Mouse (Mus musculus): Measurements from ENCODE around the gene Tbk1. TPM values are rescaled to one million over a fixed set of nuclear protein-coding genes. Genes with fewer than 3 reads are reported as not detected.
A peak's percentile ranks its signal among the peaks of the same experiment; 100 is the strongest.

The Tbk1 gene
- total RNA-seq, 2 experiments from 2014 or later: 19.3 to 23.9 TPM

DNA sequence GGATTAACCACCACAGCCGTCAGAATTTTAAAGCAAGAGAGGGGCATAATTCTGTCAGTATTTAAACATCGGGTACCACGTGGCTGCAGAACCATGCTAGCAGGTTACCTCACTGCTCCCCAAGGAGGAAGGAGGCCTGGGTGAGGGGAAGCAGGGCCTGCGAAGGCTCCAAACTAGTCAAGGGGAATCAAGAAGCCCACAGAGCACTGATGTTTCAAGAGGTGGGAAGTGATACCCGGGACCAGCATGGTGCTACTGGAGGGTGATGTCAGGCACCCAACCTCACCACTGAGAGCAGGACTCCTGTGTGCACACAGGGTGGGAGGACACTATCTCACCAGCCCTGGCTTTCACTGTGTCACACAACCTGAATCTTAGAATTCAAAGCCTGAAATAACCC lies 36.9 kb downstream of the Tbk1 start:
- DNase-seq: no peak
- intact Hi-C loops (cut with DNase I): no loop called here

DNA sequence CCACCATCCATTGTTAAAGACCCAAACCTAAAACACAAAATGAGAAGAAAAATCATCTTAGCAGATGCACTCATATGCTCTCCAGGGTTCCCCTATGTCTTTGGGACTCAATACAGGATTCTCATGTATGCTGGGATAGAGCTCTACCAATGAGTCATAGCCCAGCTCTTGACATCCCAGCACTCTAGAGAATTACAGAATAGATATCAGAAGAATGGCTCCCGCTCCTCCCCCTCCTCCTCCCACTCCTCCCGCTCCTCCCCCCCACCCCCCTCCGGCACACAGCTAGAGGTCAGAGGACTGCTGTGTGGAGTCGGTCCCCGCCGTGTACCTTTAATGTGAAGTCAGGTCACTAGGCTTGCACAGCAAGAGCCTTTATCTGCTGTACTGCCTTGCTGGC lies 39.4 kb downstream of the Tbk1 start:
- intact Hi-C loops (cut with DNase I): no loop called here
- no peak for DNase-seq

DNA sequence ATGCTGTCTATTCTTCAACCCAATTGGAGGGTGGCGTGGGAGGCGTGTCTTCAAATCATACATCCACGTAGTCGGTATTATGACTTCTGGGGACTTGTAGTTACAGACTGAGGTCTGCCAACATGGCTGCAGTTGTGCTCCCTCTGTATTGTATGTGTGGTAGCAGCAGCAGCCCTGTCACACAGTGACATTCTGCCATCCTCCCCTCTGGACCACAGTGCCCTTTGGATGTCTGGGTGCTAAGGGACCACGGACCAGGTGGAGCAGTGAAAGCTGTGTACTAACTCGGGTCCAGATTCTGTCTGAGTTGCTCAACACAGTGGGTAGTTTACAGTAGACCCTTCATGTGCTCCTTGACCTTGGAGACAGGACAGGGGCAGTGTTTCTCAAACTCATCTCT lies 43.0 kb downstream of the Tbk1 start:
- intact Hi-C loops (cut with DNase I): no loop called here
- no peak for DNase-seq

DNA sequence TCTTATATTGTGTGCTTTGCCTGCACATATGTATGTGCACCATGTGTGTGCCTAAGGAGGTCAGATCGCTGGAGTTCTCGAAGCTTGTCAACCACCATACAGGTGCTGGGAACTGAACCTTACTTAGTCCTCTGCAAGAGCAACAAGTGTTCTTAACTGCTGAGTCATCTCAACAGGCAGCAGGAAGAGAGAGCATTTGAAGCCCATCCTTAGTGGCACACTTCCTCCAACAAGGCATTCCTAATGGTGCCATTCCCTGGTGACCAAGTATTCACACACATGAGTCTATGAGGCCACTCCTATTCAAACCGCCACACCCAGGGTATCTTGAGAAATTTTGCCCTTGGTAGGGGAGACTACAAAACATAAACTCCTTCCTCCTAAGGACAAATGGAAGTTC lies 44.4 kb downstream of the Tbk1 start:
- intact Hi-C loops (cut with DNase I): no loop called here
- DNase-seq: no peak

DNA sequence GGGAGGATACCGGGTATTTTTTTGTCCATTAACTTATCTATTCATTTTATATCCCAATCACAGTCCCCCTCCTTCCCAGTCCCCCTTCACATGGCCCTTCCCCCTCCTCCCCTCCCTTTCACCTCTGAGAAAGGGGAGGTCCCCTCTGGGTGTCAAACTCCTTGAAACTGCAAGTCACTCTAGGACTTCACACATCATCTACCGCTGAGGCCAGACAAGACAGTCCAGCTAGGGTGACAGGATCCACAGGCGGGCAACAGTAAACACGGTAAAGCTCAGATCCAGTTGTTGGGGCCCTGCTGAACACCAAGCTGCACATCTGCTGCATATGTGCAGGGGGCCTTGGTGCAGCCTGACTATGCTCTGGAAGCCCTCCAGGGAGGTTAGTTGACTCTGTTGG lies 51.6 kb downstream of the Tbk1 start:
- intact Hi-C loops (cut with DNase I): no loop called here
- no peak for DNase-seq

DNA sequence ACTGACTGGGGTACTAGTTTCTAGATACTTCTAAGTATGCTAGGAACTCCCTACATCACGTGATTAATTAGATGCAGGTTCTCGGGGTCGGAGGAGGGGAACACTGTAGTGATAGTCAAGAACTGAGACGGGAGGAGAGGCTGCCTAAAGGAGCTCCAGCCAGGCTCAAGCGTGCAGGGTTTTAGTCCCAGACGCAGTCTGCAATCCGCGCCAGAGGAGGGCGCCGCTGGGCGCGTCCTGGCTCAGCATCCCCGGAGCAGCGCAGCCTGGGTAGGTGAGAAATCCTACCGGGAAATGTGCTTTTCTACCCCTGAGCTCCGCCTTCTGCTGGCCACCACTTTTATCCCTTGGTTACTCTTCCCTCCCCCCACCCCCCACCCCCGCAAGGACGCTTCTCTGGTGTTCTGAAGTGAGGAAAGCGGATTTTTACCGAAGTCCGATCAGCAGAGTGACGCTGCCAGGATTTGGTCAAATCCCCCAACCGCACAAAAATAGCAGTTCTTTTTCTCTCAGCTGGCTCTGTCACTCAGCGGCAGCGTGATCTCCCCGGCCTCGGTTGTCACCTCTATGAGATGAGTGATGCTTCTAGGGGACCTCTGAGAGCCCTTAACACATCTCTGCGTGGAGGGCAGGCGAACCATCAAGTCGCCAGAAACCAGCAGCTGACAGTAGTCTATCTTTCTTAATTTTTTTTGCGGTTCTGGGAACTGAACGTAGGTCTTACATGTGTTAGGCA lies 53.3 kb downstream of the Tbk1 start:
- DNase-seq: peak; percentile 19 to 56
- intact Hi-C loops (cut with DNase I): no loop called here

DNA sequence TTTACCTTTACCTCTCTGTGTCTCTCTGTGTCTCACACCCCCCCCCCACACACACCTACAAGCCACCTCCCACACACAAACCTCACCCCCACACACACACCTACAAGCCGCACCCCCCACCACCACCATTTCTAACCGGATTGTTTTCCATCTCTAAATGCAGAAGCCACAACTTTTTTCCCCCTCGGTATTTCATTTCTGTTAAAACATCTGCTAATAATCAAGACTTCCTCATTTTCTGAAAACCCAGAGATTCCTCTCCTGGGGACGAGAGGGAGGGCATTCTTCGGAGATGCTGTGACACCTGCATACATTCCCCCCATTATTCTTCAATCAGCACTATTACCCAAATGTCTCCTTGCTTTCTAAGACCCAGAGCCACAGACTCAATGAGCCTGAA lies 55.0 kb downstream of the Tbk1 start:
- no peak for DNase-seq
- intact Hi-C loops (cut with DNase I): no loop called here

DNA sequence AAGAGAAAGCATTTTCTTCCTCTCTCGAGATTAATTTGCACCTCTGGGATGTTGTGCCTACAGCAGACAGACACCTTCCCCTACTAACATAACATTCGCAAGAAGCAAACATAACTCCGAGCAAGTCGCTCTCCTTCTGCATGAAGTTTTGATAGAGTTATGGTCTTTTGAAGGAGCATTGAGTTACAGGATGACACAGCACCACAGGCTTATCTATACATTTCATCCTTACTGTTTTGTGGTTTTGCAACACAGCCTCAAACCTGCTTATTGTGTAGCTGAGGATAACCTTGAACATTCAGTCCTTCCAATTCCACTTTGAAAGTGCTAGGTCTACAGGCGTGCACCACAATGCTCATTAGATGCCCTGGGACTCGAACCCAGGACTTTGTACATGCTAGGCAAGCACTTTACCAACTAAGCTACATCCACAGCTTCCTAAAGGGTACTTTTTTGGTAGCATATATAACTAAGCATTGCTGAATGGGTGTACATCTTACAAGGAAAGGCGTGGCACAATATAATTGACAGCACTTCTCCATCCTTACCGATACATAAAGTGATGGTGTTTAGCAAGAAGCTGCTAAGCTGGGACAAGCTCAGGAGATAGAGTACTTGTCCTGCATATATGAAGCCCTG lies 56.1 kb downstream of the Tbk1 start:
- intact Hi-C loops (cut with DNase I): no loop called here

DNA sequence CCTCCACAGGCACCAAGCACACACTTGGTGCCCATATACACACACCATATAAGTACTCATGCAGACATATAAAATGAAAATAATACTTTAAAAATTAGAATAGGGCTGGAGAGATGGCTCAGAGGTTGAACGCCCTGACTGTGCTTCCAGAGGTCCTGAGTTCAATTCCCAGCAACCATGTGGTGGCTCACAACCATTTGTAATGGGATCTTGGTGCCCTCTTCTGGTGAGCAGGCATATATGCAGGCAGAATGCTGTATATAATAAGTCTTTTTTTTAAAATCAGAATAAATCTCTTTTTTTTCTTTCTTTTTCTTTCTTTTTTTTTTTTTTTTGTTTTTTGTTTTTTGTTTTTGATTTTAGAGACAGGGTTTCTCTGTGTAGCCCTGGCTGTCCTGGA lies 57.3 kb downstream of the Tbk1 start:
- no peak for DNase-seq
- intact Hi-C loops (cut with DNase I): no loop called here

More for the DNA sequence above, 56.1 kb downstream of the Tbk1 start:
- DNase-seq: no peak

DNA sequence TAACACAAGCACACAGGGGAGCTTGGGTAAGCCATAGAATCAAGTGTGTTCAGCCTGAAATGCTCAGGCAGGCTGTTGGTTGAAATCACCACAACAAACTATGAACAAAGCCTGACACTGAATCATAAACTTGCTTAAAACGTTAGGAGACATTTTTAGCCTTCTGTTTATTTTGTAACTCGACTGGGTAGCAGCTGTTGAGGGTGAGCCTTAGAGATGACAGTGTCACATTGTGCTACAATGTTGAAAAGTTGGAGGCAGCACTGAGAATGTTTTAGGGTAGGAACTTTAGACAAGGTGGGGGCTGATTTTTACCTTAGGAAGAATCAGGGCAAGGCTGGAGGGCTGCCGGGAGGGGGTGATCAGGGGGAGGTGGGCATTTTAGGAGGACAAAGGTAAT lies 58.1 kb downstream of the Tbk1 start:
- no peak for DNase-seq
- intact Hi-C loops (cut with DNase I): no loop called here

DNA sequence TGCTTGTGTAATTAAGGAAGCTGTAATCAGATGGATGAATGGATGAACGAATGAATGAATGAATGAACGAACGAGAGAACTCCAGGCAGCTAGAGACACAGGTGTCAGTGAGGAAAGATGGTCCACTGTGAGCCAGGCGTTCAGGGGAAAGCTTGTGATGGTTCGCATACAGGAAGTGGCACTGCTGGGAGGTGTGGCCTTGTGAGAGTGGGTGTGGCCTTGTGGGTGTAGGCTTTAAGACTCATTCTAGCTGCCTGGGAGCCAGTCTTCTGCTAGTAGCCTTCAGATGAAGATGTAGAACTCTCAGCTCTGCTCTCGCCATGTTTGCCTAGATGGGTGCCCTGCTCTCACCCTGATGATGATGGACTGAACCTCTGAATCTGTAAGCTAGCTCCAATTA lies 59.5 kb downstream of the Tbk1 start:
- intact Hi-C loops (cut with DNase I): no loop called here
- no peak for DNase-seq

DNA sequence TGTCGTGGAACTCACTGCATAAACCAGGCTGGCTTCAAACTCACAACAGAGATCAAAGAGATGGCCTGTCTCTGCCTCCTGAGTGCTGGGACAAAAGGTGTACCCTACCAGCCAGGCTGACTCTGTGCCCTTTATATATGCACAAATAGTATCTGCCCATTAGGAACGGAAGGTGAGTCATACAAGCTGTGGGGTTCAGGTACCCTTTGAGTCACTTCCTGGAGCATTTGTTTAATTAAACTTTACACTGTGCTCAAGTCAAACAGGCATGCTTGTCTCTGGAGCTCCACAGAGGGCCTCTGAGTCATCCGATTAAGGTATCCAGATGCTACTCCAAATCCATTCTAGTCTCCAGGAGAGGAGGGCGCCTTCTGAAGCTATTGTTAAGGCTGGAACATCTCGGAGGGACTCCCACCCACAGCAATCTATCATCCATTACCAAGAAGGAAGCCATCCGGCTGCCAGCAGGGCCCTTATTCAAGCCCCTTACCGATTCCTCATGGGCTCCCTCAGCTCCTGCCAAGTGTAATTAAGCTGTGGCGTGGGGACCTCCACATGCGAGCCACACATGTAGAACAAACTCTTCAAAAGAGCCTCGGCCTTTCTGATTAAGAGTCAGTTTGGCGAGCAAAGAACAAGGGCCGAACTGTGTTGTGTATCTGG lies 65.5 kb downstream of the Tbk1 start:
- no peak for DNase-seq
- intact Hi-C loops (cut with DNase I): no loop called here

DNA sequence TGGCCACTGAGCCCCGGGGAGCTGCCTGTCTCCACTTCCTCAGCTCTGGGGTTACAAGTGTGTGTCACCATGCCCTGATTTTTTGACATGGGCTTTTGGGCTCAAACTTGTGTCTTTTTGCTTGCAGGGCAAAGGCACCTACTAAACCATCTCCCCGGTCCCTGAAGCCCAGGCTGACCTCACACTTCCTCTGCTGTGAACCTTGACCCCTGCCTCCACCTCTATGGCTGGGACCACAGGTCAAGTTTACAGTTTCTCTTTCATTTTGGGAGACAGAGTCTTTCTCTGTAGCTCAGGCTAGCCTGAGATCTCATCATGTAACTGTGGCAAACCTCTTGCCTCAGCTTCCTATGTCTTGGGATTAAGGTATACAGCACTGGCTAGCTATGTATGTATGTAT lies 66.9 kb downstream of the Tbk1 start:
- no peak for DNase-seq
- intact Hi-C loops (cut with DNase I): no loop called here

DNA sequence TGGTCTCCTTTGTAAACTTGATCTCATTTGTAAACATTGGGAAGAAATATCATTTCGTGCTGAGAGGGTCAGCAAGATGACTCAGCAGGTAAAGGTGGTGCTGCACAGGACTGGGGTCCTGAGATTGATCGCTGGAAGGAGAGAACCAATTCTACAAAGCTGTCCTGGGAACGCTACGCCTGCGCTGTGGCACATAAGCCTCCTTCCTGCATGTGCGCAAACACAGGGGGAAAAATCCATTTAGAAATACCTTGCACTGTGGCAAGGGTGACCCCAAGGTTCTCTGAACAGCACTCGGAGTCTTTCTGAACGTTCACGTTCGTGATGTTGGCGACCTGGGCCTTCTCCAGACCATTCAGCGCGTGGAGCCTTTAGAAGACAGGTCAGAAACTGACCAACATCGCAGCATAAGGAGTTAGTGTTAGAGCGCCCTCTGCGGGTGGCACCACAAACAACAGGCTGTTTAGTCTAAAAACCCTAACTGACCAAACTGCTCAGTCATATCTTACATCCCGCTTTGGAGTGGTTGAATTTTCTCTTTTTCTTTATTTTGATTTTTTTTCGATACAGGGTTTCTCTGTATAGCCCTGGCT lies 70.5 kb downstream of the Tbk1 start:
- intact Hi-C loops (cut with DNase I): loop anchor here (1.0 to 2.0 kb wide), 2 partner anchors 39 to 107 kb away; partner anchors contain the start of gene Rassf3
- DNase-seq: peak; percentile 85 to 91

DNA sequence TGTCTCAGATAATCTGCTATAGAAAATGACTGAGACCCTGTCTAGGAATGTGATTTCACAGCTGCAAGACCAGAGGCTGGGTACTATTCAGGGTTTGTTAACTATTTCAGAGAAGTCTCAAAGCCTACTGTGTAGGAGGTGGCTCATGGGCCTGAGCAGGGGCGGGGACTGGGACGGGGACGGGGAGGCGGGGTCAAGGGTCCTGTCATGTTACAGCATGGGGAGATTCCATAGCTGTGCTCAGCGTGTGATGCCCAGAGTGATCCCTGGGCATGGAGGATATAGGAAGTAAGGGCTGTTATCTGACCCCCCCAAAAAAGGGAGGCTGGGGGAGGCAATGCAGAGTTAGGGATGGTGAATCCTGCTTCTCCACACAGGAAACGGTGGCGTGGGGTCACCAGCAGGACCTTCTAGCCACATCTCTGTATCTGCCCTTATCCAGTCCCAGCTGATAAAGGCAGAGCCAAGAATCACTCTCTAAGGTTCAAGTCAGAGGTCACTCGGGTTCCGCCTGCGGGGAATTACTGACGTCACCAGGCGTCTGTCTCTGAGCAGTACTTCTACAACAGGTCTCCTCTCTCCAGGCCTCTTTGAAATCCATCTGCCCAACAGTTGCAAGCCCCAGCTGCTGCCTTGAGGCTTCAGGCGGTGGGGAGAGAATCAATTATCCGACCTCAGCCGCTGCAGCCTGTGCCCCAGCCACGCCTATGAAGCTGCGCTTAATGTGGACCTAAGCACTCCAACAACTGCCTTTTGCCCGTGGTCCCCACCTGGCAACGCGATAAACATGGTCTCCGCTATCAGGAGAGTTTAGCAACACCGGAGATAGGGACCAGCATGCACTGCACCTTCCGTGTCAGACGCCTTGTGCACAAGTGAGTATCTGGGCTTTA lies 76.6 kb downstream of the Tbk1 start:
- peak; percentile 22 to 26 for DNase-seq
- intact Hi-C loops (cut with DNase I): no loop called here

DNA sequence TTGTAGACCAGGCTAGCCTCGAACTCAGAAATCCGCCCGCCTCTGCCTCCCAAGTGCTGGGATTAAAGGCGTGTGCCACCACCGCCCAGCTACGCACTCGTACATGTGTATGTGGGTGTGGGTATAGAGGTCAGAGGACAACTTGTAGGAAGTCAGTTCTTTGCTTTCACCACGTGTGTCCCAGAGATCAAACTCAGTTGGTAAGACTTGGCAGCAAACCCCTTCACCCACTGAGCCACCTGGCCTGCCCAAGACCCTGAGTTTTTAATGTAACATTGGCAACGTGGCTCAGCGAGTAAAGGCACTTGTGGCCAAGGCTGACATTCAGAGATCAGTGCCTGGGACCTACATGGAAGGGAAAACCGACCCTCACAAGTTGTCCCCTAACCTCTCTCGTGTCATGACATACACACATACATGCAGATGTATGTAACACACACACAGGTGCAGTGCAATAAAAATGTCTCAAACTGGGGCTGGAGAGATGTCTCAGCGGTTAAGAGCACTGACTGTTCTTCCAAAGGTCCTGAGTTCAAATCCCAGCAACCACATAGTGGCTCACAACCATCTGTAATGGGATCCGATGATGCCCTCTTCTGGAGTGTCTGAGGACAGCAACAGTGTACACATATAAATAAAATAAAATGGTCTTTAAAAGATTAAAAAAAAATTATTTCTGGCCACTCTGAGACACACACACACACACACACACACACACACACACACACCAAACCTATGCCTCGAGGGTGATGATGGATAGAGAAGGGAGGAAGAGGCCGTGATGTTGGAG lies 78.6 kb downstream of the Tbk1 start:
- intact Hi-C loops (cut with DNase I): no loop called here
- no peak for DNase-seq

DNA sequence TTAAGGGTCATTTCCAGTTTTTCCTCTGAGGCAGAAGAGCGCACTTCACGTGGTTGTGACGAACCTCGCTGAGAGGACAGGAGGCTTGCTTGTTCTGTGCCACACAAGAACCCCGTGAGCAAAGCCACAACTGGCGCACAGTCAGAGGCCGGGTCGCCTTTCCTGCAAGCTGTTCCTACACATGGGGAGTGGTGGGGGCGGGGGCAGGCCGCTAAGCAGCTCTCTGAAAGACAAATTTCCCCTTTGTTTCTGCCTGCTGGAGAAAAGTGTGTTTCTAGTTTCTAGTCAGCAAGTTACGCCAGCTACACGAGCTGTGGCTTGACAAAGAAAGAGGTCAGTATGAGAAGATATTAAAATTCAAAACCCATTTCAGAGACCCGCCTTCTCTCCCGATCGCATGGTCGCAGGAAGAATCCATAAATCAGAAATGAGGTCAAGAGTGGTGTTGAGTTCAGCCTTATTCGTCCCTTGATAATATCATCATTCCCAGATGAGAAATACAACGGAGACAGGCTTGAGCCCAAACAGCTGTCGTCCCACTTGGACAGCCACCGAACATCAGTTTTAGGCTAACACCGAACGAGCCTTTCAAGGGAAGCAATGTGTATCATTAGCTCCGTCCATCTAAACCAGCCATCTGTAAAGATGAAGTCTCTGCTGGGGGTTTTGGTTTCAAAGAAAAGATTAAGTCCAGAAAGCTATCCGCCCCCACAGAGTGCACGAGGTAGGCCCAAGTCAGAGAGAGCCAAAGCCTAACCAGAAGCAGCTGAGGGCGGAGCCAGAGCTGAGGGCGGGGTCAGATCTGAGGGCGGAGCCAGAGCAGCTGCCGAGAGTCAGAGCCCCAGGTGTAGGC lies 79.6 kb downstream of the Tbk1 start:
- intact Hi-C loops (cut with DNase I): no loop called here
- peak; percentile 43 to 67 for DNase-seq

DNA sequence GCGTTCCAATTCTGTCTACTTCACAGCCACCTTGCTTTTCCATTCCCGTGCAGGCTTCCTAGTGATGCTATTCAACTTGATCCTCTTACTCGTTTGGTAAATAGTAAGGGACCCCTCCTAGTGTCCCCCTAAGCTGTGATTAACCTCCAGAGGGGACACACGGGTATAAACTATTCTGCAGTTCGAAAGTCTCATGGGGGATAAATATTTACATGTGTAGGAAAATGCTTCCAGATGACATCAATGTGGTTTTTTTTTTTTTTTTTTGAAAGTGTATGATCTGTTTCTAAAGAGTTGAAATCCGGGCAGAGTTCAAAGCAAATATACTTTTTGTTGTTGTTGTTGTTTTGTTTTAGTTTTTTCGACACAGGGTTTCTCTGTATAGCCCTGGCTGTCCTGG lies 80.7 kb downstream of the Tbk1 start:
- no peak for DNase-seq
- intact Hi-C loops (cut with DNase I): loop anchor here (2.0 kb wide), 1 partner anchor 29 kb away; the partner anchor contains the start of gene Rassf3

All from heart, postnatal 36 days (tissue).